ENCODE assay signal across 1 mouse cellular context in genomic region chr15:80707088-80707487, GRCm38 (mm10).
TF ChIP-seq lines count a peak whose summit lies in the region.

No protein-coding gene starts in this region.

TF ChIP-seq in MEL, 35 proteins besides CTCF, POLR2A, EP300 and RAD21 (continued from another document):
- TF ChIP-seq USF2 (IDR thresholded peaks at IDR 0.05; ENCODE audit: borderline replicate concordance in 1 of 2, insufficient read depth in 1 of 2, low read depth in 1 of 2, low read length in 2 of 2) (no peak), UBTF (IDR thresholded peaks at IDR 0.05; ENCODE audit: borderline replicate concordance, insufficient read depth, low read depth, low read length) (no peak), KAT2A (conservative IDR thresholded peaks at IDR 0.05; ENCODE audit: low read depth, low read length) (0 out of 2 replicates have a peak, but pooled peaks have one; percentile 32), ELF1 (IDR thresholded peaks at IDR 0.05; ENCODE audit: low read depth, low read length) (0 out of 2 replicates have a peak, but pooled peaks have one; percentile 50), SIN3A (IDR thresholded peaks at IDR 0.05; ENCODE audit: low read length) (no peak; the same call in none of the 2 replicates), SMC3 (IDR thresholded peaks at IDR 0.05; ENCODE audit: low read depth, low read length) (peak; percentile 30; the same call in 1 of the 2 replicates), MAX (IDR thresholded peaks at IDR 0.05; ENCODE audit: low read length) (peak; percentile 71), TAL1 (IDR thresholded peaks at IDR 0.05; ENCODE audit: low read length) (peak; percentile 5; the same call in 1 of the 2 replicates), ETS1 (IDR thresholded peaks at IDR 0.05; ENCODE audit: low read depth, low read length) (peak; percentile 77), MEF2A (IDR thresholded peaks at IDR 0.05; ENCODE audit: extremely low read depth, insufficient replicate concordance, low read depth, low read length, poor library complexity, severe bottlenecking) (no peak), MYB (IDR thresholded peaks at IDR 0.05; ENCODE audit: low read depth, low read length) (no peak), ZC3H11A (IDR thresholded peaks at IDR 0.05; ENCODE audit: low read depth, low read length) (0 out of 2 replicates have a peak, but pooled peaks have one; percentile 6), TCF12 (IDR thresholded peaks at IDR 0.05; ENCODE audit: low read depth, low read length) (peak; percentile 25; the same call in 1 of the 2 replicates), BHLHE40 (IDR thresholded peaks at IDR 0.05; ENCODE audit: borderline replicate concordance, low read depth, low read length) (peak; percentile 34; the same call in 1 of the 2 replicates), USF1 (IDR thresholded peaks at IDR 0.05; ENCODE audit: low read depth, low read length) (peak; percentile 59; the same call in 1 of the 2 replicates)
